Mouse (Mus musculus) thymus, adult 2 months (tissue): ENCODE results near the gene Arl1. TPM values are rescaled to one million over a fixed set of nuclear protein-coding genes. Genes with fewer than 3 reads are reported as not detected.
"Not testable (repeated sequence)": the region's sequence is repeated elsewhere in the genome, so short reads cannot be mapped to it uniquely, and the experiment has no call there.

Experiments
- DNase-seq: peaks from one replicate; pipeline ENCODE4 v3.0.0; 2021
- H3K27ac ChIP-seq: fragments of 200-500 bp; 2 replicates; pipeline ENCODE4 v1.5.1; 2012; ENCODE audit warnings: low read length, control low read depth; ENCODE audit not compliant: control insufficient read depth, insufficient read depth
- H3K27me3 ChIP-seq: fragments of 200-500 bp; 2 replicates; pipeline ENCODE4 v1.6.1; 2012; ENCODE audit warnings: mild to moderate bottlenecking, low read length, moderate library complexity, mixed read lengths; ENCODE audit not compliant: control insufficient read depth, insufficient read depth
- H3K36me3 ChIP-seq: fragments of 200-500 bp; 2 replicates; pipeline ENCODE4 v1.6.1; 2012; ENCODE audit warnings: mild to moderate bottlenecking, low read length, moderate library complexity; ENCODE audit not compliant: control insufficient read depth, insufficient read depth
- H3K4me1 ChIP-seq: fragments of 200-500 bp; replicated peaks from 2 replicates; pipeline ENCODE4 v1.6.1; 2012; ENCODE audit warnings: low read length; ENCODE audit not compliant: control insufficient read depth, insufficient read depth
- H3K4me3 ChIP-seq: fragments of 200-500 bp; 2 replicates; pipeline ENCODE4 v1.5.1; 2012; ENCODE audit warnings: mild to moderate bottlenecking, low read length, control low read depth, moderate library complexity; ENCODE audit not compliant: control insufficient read depth, insufficient read depth
- CTCF ChIP-seq: fragments of 200-500 bp; IDR thresholded peaks from 2 replicates; pipeline ENCODE4 v1.5.1; 2012; ENCODE audit warnings: mild to moderate bottlenecking, control low read depth, low read length, moderate library complexity, borderline replicate concordance; ENCODE audit not compliant: control insufficient read depth, poor library complexity, insufficient read depth; ENCODE audit errors: extremely low read depth
- POLR2A ChIP-seq: fragments of 200-500 bp; IDR thresholded peaks from 2 replicates; pipeline ENCODE4 v1.6.1; 2012; ENCODE audit warnings: mild to moderate bottlenecking, low read length, control low read depth, moderate library complexity; ENCODE audit not compliant: control insufficient read depth, poor library complexity, insufficient read depth; ENCODE audit errors: extremely low read depth
- WGBS: fragments of 180-500 bp; shearing (Covaris S2); methylation state at CpG from one replicate; pipeline ENCODE4 v1.1.7; 2018; 5-methylcytosine and 5-hydroxymethylcytosine counted together
- polyA plus RNA-seq: library from polyadenylated mRNA; depleted of rRNA; stranded (reverse); fragments of >200 nt; gene quantifications from 2 replicates; pipeline ENCODE4 v1.2.3, GENCODE M21; 2012

Gene Arl1
- polyA plus RNA-seq, 1 experiment = 12.9 TPM

DNA sequence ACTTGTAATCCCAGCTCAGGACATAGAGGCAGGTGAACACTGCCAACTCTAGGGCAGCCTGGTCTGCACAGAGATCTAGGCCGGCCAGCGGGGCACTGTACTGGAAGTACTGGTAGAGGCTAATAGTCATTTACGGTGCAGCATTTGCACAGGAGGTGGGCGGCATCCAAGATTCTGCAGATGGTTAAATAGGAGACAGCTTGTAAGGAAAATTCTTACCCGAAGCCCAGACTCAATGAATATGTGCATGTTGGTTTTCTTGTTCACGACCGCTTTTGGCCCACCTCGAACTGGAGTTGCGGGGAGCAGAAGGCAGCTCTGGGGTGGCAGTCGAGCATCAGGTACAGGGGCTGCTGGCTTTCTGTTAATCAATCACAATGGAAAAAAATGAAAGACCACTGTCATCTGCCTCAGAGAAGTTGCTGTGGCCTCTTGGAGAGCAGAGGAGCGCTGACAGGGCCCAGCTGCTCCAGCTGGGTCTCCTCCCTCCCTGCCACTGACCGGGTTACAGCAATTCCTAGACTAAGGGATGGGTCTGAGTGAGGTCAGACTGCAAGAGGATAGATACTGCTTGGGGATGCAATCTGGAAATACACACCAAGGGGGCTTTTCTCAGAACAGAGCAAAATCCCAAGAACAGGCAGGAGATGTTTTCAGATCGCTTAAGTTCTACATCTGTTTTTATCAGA is 31.0 kb downstream of the Arl1 start:
- Histone ChIP-seq H3K36me3 (peaks cover 13% of the 10 kb centered on the region), H3K4me1 (no peaks in the 10 kb centered on the region), H3K4me3 (no peak overlapping the region), H3K27ac (no peak overlapping the region), H3K27me3 (no peaks in the 10 kb centered on the region)
- no peak for DNase-seq
- no peak for TF ChIP-seq CTCF
- whole genome bisulfite sequencing = 96% methylated on average over 13 of the region's 13 CpGs

DNA sequence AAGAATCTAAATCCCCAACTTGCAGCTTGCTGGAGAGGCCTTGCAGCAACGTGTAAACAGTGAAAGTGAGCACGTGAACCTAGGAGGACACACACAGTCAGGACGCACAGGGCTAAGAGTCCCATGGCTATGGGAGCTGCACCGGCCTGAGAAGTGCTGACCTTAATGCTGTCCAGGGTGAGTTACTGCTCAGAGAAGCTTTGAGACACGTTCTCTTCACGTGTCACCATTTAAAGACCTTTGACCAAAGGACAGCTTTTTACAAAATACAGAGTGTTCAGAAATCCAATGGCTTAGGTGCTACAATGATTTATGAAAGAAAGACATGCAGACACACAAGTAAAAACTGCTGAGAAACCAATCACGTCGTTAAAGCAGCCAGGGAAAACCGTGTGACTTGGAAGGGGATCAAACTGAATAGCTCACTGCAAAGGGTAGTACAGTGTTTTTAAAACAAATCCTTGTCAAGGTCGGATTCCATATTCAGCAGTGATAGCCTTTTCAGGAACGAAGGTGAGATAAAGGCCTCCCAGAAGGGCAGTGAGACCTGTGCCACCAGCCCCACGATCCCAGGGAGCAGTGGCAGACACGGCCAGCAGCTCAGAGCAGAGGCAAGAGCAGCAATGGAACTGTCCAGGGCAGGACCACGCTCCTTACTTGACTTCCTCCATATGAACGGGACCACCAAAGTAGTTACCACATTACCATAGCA is 34.9 kb downstream of the Arl1 start:
- no peaks in the 10 kb centered on the region for H3K27me3 ChIP-seq
- H3K4me3 ChIP-seq = no peak overlapping the region
- H3K4me1 ChIP-seq = no peaks in the 10 kb centered on the region
- no peak for DNase-seq
- H3K27ac ChIP-seq = no peak overlapping the region
- TF ChIP-seq CTCF = no peak
- TF ChIP-seq POLR2A = no peak
- peaks cover 7% of the 10 kb centered on the region for H3K36me3 ChIP-seq
- WGBS = 94% methylated on average over 15 of the region's 15 CpGs

DNA sequence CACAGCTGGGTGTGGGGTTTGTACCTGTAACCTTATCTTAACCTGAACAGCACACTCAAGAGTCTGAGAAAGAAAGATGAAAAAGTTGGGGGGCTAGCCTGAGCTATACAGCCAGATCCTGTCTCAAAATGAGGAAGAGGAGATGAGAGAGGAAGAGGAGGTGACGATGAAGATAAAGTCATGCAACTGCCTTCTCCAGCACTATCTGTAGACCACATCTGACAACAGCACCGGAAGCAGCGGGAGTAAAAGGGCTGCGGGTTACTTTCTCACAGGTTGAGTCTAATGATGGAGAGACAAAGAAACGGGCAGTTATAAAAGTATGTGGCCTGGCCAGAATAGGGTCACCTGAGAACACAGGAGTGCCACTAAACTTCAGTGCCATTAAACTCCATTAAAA is 38.3 kb downstream of the Arl1 start:
- no peak overlapping the region for H3K4me3 ChIP-seq
- DNase-seq = no peak
- no peak overlapping the region for H3K27ac ChIP-seq
- no peaks in the 10 kb centered on the region for H3K27me3 ChIP-seq
- no peaks in the 10 kb centered on the region for H3K4me1 ChIP-seq
- no peak for TF ChIP-seq CTCF
- no peak for TF ChIP-seq POLR2A
- 62% methylated on average over 5 of the region's 5 CpGs for WGBS
- peaks cover 7% of the 10 kb centered on the region for H3K36me3 ChIP-seq

DNA sequence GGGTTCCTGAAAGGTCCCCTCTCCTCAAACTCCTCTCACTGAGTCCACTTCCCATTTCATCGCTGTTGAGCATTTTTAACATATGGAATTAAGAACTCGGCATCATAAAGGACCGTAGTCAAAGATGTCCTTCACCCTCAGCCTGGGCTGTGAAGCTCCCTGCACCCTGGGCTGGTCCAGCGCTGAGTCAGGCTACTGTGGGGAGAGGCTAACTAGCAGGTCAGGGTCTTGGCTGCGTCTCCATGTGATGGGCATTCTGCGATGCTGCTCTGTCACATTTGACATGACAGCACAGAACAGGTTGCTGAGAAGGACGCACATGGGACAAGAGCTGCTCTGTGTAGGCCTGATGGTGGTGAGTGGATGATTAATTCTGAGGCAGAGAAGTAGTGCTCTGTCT is 39.0 kb downstream of the Arl1 start:
- 99% methylated on average over 7 of the region's 7 CpGs for whole genome bisulfite sequencing
- H3K27ac ChIP-seq = no peak overlapping the region
- H3K4me1 ChIP-seq = no peaks in the 10 kb centered on the region
- no peak for TF ChIP-seq CTCF
- no peak for TF ChIP-seq POLR2A
- H3K27me3 ChIP-seq = no peaks in the 10 kb centered on the region
- peaks cover 7% of the 10 kb centered on the region for H3K36me3 ChIP-seq
- no peak for DNase-seq
- no peak overlapping the region for H3K4me3 ChIP-seq

DNA sequence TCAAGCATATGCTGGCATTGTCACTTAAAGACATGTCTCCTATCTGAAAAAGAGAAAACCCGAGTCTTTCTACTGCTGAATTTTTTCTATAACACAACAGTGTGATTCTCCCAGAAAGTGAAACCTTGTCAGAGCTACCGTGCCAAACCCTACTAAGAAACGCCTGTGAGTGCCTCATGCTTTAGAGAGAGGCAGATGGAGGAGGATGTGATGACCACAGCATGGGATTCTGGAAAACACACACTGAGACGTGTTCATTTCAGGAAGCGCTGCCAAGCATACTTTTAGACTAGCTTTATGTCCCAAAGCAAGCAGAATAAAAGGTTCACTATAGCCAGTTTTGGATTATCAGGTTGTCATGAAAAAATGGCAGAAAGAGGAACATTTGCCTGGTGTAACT is 42.3 kb downstream of the Arl1 start:
- DNase-seq, H3K36me3 ChIP-seq, H3K27ac ChIP-seq, H3K4me1 ChIP-seq, H3K4me3 ChIP-seq, H3K27me3 ChIP-seq: not testable (repeated sequence)
- WGBS = 93% methylated on average over 5 of the region's 5 CpGs

DNA sequence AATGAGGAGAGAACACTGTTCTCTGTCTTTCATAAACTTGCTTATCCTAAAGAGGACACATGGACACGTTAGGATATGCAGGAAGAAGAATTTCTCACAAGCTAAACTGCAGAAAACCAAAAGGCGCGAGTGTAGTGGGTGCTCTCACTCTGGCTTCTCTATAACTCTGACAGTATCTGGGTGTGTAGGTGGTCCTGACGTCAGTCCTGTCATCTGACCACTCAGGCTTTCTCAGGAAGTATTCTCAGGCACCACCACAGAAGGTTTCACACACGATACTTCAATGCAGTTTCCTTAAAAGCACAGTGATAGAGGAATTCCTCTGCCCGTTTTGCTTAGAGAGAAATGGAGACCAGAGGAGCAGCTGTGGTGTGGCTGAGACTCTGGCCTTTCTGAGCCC is 45.5 kb downstream of the Arl1 start:
- H3K4me1 ChIP-seq = no peaks in the 10 kb centered on the region
- peaks cover 3% of the 10 kb centered on the region; the same call in 1 of the 2 replicates for H3K36me3 ChIP-seq
- no peaks in the 10 kb centered on the region for H3K27me3 ChIP-seq
- 92% methylated on average over 6 of the region's 6 CpGs for WGBS
- DNase-seq = no peak
- H3K4me3 ChIP-seq = no peak overlapping the region
- no peak overlapping the region for H3K27ac ChIP-seq
- no peak for TF ChIP-seq CTCF
- no peak for TF ChIP-seq POLR2A

DNA sequence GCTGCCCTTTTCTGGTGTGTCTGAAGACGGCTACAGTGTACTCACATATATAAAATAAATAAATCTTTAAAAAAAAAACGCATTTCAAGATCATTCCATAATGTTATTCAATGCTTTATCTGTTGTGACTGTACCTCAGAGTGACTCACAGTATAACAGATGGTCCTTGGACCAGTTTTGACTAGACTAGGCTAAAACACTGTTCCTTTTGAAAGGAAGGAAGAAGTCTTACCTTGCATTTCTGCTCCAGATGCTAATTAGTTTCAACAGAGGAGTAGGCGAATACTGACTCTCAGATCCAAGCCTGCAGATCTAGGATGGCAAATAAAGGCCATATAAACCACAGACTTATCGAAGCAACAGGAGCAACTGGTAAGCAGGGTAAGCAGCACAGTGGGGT is 50.1 kb downstream of the Arl1 start:
- Histone ChIP-seq H3K36me3 (peaks cover 3% of the 10 kb centered on the region; the same call in 1 of the 2 replicates), H3K4me3 (no peak overlapping the region), H3K4me1 (no peaks in the 10 kb centered on the region), H3K27ac (no peak overlapping the region), H3K27me3 (no peaks in the 10 kb centered on the region)
- TF ChIP-seq POLR2A = no peak
- no peak for TF ChIP-seq CTCF
- DNase-seq = no peak
- WGBS = 95% methylated on average over 4 of the region's 4 CpGs

DNA sequence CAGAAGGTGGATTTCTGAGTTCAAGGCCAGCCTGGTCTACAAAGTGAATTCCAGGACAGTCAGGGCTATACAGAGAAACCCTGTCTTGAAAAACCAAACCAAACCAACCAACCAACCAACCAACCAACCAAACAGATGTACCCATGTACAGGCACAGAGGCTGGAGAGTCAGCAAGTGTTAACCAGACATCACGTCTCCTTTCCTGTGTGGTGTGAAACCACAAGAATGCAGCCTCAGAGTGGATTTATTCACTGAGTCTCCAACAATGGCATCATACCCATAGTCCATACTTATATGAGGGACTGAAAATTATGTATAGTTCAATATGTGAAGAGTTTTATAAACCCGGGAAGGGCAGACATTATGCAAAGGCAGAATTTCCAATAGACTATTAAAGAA is 52.5 kb downstream of the Arl1 start:
- H3K27me3 ChIP-seq, H3K27ac ChIP-seq, H3K36me3 ChIP-seq, H3K4me3 ChIP-seq, H3K4me1 ChIP-seq, DNase-seq: not testable (repeated sequence)
- WGBS = 77% methylated on average over 2 of the region's 2 CpGs
